Mouse (Mus musculus) C2C12 (cell line): ENCODE measurements at regions not wholly inside any gene's neighbourhood (a gene's known extent, or its start where the extent isn't known, plus 50 kb on each side); places are given as distances from the start of the nearest gene placed in this dataset.
A peak's percentile ranks its signal among the peaks of the same experiment; 100 is the strongest.

Experiments
- CEBPB ChIP-seq: IDR thresholded peaks from one replicate; pipeline ENCODE4 v1.6.1; 2011; ENCODE audit warnings: low read depth, mild to moderate bottlenecking, control low read depth, moderate library complexity
- CTCF ChIP-seq: IDR thresholded peaks from one replicate; pipeline ENCODE4 v1.5.1; 2011; ENCODE audit not compliant: control insufficient read depth, insufficient read depth, insufficient read length
- MAX ChIP-seq: IDR thresholded peaks from one replicate; pipeline ENCODE4 v1.6.1; 2011; ENCODE audit warnings: mild to moderate bottlenecking, control low read depth
- MYOD1 ChIP-seq: IDR thresholded peaks from one replicate; pipeline ENCODE4 v1.6.1; 2011; ENCODE audit warnings: low read depth; ENCODE audit not compliant: control insufficient read depth, insufficient read length
- MYOG ChIP-seq: IDR thresholded peaks from one replicate; pipeline ENCODE4 v1.6.1; 2011; ENCODE audit not compliant: control insufficient read depth, insufficient read length; ENCODE audit errors: extremely low read depth
- USF1 ChIP-seq: IDR thresholded peaks from one replicate; pipeline ENCODE4 v1.6.1; 2011; ENCODE audit warnings: low read depth, mild to moderate bottlenecking, control low read depth, moderate library complexity

DNA sequence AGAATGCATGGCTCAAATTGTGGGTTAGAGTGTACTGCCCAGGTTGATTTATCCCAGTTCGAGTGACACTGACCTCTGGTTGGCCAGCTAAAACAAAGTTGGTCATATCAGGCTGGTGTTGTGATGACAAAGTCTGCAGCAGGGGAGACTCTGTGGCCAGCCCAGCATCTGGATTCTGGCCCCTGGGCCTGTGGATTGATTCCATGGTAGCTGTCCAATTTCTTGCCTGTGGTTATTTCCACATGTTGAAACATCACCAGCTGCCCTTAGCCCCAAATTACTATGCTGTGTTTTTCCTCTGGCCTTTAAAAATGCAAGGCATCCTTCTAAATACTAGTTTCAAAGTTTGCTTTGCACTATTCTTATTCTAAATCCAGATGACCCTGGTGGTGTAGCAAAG is 346.8 kb upstream of the Gm21798 start:
- TF ChIP-seq CTCF: no peak
- no peak for TF ChIP-seq MYOG
- TF ChIP-seq MAX: peak; percentile 59
- peak; percentile 34 for TF ChIP-seq CEBPB
- no peak for TF ChIP-seq USF1
- no peak for TF ChIP-seq MYOD1
